Mouse (Mus musculus) induced T-regulatory cell, adult 2 months (primary cell): Measurements from ENCODE around the gene Tefm.
A peak's percentile ranks its signal among the peaks of the same experiment; 100 is the strongest.
"Not testable (repeated sequence)": the region's sequence is repeated elsewhere in the genome, so short reads cannot be mapped to it uniquely, and the experiment has no call there.

Source experiments
- DNase-seq: peaks from one replicate; pipeline ENCODE4 v3.0.0-alpha.2; 2012; ENCODE audit warnings: low read depth

Tefm gene

DNA sequence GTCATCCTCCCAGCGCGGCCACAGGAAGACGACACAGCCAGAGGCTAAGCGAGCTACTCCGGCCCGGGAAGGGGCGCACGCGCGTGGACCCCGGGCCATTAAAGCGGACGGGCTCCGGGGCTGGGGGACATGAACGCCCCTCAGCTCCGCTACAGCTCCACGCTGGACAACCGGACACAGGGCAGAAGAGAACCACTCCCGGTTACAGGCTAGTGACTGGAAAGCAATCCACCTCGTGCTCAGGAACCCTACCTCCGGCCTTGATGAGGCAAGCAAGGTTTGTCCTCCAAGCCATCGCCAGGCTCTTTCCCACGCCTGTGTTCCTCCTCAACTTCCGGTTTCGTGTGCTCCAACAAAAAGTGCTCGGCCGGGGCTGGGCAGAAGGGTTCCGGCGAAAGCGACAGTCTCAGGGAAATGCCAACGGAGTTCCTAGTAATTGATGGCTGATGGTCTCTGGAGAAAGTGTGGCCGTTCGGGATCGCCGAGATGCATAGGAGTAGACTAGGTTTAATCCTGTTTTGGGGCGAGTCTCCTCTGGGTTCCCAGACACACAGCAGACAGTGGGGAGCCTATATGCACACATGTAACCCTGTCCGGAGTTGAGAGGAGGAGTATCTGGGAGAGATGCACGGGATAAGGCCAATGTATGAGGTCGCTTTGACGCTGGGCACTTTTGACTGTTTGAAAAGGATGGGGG is at the start of gene Tefm:
Tefm (minus strand) TSS at position 351 of the 697 bp plus-strand sequence.
- DNase-seq: peak; percentile 92

- no peak for DNase-seq
Measured at GRCm38 (mm10) chr11:80190280-80190679, 48.3 kb upstream of the Tefm start.

- DNase-seq: not testable (repeated sequence)
Measured at GRCm38 (mm10) chr11:80185441-80185976, 43.5 kb upstream of the Tefm start.

DNA sequence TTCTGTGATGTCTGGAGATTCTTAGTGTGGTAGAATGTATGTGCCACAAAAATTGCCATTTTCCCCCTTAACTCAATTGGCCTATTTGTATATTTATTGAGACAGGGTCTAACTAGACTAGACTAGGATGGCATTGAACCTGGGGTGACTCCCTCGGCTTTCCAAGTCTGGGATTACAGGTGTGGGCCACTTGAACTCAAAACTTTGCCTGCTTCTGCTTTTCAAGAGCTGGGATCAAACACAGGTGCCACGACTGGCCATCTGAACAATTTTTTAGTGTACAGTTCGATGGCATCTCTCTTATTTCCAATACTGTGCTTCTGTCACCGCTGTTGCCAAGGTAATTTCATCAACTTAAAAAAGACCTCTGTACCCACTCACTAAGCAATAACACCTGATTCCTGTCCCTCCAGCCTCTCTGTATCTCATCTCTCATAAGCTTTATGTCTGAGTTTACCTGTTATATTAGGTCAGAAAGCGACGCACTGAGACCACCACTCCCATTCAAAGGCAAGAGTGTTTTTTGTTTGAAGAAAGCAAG is 42.6 kb upstream of the Tefm start:
- peak; percentile 31 for DNase-seq

GRCm38 (mm10) chr11:80183705-80184255 is 41.8 kb upstream of the Tefm start, which contains the start of gene Rnf135:
TSS of gene Rnf135 (plus strand) at chr11:80183851.
- DNase-seq: peak; percentile 84

GRCm38 (mm10) chr11:80183054-80183704 is 41.2 kb upstream of the Tefm start:
- not testable (repeated sequence) for DNase-seq

- DNase-seq: no peak
Measured at GRCm38 (mm10) chr11:80181021-80181749, 39.2 kb upstream of the Tefm start.

DNA sequence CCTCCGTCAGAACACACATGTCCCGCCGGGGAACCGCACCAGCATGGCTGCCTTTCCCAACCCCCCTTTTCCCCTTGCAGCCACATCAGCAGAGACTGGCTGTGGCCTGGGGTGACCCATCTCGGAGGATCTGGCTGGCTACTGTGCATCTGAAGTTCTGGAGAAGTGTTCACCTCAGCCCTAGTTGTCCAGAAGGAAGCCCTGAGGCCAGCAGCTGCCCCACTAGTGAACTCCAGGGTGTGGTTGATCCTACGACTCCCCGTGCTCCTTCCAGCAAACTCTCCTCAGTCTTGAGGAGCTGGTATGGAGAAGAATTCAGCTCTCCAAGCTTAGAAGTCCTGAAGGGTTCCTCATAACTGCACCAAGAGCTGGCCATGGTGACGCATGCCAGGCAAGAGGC is 36.3 kb upstream of the Tefm start:
- DNase-seq: no peak

- DNase-seq: peak; percentile 32
Measured at GRCm38 (mm10) chr11:80176911-80177895, 35.2 kb upstream of the Tefm start.

DNA sequence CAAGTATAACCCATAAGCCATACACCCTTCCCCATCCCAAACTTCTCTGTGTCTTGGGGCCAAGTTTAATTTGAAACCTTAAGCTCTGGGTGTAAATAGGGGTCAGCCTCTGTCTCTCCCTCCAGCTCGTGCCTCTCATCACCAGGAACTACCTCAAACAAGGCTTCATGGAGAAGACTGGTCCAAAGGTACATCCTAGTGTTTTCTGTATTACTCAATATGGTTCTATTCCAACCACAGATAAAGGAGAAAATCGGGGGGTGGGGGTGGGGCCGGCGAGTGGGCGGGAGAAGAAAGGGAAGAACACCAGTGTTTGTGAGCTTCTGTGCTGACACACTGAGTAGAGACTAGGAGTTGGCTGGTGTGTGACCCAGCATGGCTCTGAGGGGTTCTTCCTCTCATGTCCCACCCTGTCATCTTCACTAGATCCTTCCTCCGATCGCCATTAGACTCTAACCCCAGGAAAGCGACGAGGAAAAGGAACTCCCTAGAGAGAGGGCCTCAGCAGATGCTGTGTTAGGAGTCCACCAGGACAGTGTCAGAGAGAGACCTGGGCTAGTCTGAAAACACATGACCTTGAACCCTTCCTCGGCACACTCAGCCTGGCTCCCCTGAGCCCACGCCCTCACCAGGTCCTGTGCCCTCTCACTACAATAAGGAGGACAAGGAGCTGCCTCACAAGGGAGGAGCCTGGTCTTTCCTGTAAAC is 32.1 kb upstream of the Tefm start:
- no peak for DNase-seq

- no peak for DNase-seq
Measured at GRCm38 (mm10) chr11:80171884-80172283, 29.9 kb upstream of the Tefm start.

DNA sequence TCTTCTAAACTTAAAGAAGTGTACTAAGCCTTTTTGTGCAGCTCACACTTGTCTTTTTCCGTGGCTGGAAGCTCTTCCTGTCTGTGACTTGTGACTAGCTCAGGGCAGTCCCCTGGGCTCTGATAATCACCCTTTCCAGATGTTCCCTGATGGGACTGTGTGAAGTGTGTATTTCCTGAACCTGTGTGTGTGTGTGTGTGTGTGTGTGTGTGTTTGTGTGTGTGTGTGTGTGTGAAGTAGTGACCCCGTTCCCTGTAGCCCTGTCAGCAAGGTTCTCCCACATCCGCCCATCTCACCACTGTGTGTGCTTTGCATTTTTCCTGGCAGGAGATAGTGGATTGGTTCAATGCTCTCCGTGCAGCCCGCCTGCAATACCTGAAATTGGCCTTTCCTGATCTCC is 28.4 kb upstream of the Tefm start:
- DNase-seq: no peak

DNA sequence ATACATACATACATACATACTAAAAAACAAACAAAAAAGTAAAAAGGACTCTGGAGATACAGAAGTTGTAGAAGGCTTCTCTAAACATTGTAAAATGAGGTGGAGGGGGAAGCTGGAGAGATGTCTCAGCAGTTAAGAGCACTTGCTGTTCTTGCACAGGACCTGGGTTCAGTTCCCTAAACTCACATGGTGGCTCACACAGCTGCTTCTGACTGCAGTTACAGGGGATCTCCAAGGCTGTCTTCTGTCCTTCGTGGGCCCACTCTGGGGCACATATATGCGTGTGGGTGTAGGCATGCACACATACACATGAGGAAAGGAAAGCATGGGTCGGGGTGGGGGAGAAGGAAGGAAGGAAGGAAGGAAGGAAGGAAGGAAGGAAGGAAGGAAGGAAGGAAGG is 27.7 kb upstream of the Tefm start:
- no peak for DNase-seq

DNA sequence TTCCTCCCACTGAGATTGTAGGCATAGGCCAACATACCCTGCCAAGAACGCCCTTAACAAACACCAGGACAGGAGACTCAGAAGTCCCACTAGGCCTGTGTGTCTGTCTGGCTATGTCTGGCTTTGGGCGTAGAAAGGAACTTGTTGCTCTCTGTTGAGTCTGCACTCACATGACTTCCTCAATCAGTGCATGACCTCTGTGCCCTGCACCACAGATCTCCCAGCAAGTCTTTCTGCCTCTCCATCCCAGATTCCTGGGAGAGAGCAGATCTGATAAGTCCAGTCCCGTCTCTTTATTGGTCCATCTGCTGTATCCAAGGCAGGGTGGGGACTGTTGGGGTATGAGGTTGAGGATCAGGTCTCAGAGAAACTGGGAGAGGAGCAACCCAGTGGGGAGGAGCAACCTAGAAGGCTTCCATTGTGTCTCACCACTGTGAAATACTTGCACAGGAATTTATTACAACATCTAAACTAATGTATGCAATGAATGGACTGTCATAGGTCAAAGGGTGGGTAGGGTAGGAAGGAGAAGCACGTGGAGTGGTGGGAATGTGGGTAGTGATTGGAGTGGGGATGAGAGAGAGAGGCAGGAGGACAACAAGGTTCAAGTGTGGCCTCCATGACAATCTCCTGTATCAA is 26.8 kb upstream of the Tefm start:
- no peak for DNase-seq

- no peak for DNase-seq
Measured at GRCm38 (mm10) chr11:80168121-80168520, 26.1 kb upstream of the Tefm start.

- no peak for DNase-seq
Measured at GRCm38 (mm10) chr11:80164224-80164623, 22.2 kb upstream of the Tefm start.

- no peak for DNase-seq
Measured at GRCm38 (mm10) chr11:80163362-80164116, 21.6 kb upstream of the Tefm start.

- no peak for DNase-seq
Measured at GRCm38 (mm10) chr11:80161041-80161440, 19.1 kb upstream of the Tefm start.

DNA sequence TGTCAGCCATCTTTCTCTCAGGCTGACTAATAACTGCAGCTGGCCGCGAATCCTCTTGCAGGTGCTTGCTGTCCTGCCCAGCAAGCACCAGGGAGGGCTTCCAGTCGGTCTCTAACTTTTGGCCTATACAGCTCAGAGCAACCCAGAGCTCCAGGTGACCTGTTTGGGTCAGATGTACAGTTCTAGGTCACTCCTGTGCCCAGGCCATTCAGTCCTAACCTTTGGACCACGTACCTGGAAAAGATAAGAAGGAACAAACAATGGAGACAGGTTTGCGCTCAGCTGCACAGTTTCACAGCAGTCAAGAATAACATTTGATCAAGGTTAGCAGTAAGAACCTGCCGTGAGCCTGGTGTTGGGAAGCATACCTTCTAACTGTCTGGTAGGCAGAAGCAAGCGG is 17.0 kb upstream of the Tefm start:
- DNase-seq: no peak
